18 mouse cellular contexts compared by ENCODE assay signal in the genomic region with DNA sequence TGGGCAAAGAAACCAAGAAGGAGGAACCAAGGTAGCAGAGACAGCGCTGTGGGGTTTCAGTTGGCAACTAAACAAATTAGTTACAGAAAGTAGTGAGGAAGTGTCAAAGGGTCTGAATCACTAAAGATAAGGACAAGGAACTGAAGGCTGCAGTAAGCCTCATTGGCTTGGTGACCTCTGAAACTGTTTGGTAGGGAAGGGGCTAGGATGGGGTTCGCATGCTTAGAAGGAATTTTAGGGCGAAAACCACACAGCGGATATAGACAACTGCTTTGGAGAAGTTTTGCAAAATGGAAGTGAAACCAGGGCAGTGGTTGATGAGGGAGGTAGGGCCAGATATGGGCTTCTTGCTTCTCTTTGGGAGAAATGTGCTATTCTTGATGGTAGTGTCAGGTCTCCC. TPM values are rescaled to one million over a fixed set of nuclear protein-coding genes. Genes with fewer than 3 reads are reported as not detected.
DNase-seq lines count a peak whose midpoint lies in the region; ATAC-seq and TF ChIP-seq lines count a peak whose summit lies in the region.
"Had no signal": no experiment of that assay in that cellular context is flagged by ENCODE, and none has a peak within 500 bp of the region (broad histone marks: within the 10 kb centered on the region; RNA-seq: fewer than 3 reads in every experiment).

No protein-coding gene starts in this region.

- no peak overlapping the region for H3K4me3 ChIP-seq in liver, adult 2 months (ENCODE audit: insufficient read depth, low read depth, low read length)
- H3K4me3 ChIP-seq in liver, embryonic 11.5 days (ENCODE audit: low read depth, low read length), result no peak overlapping the region
- H3K4me3 ChIP-seq: heart, embryonic 15.5 days; hindbrain, embryonic 15.5 days had no signal

- peak; percentile 27 for DNase-seq in liver, adult 2 months (ENCODE audit: extremely low read depth, low read depth, low spot score)
- DNase-seq in liver, embryonic 11.5 days (ENCODE audit: low spot score), result no peak
- peak; percentile 59 to 61 for DNase-seq in B cell, adult 2 months
- peak; percentile 48 for DNase-seq in c-Kit-positive CD71-negative TER-119-negative erythroid progenitor cells, embryonic 14.5 days (ENCODE audit: low read depth)
- no peak for DNase-seq in T-cell, adult 2 months (ENCODE audit: low spot score)
- DNase-seq in thymus, postnatal 36 days, result no peak
- no peak for DNase-seq in testis, postnatal 10 days (ENCODE audit: low spot score)
- DNase-seq: cerebellum, postnatal 14 days; kidney, adult 8-10 months; right cerebral cortex, postnatal 4 days had no signal

- peaks cover 4% of the 10 kb centered on the region; the same call in 1 of the 2 replicates for H3K4me1 ChIP-seq in liver, adult 2 months (ENCODE audit: control insufficient read depth, insufficient read depth, low read length)
- H3K4me1 ChIP-seq in liver, embryonic 11.5 days (replicated peaks; ENCODE audit: control insufficient read depth, insufficient read depth, low read length), result peaks cover 8% of the 10 kb centered on the region; the same call in 1 of the 2 replicates
- H3K4me1 ChIP-seq: heart, embryonic 15.5 days; hindbrain, embryonic 15.5 days had no signal

- H3K79me2 ChIP-seq in liver, adult 2 months (ENCODE audit: control insufficient read depth, insufficient read depth, low read length), result no peaks in the 10 kb centered on the region

- no peak for TF ChIP-seq POLR2A in liver, adult 2 months (IDR thresholded peaks at IDR 0.05; ENCODE audit: extremely low read depth, insufficient read depth, low read length)

- no peak overlapping the region for H3K27ac ChIP-seq in liver, adult 2 months (replicated peaks; ENCODE audit: insufficient read depth, low read depth, low read length)
- no peak overlapping the region for H3K27ac ChIP-seq in liver, embryonic 11.5 days (ENCODE audit: low read depth, low read length)
- H3K27ac ChIP-seq: heart, embryonic 15.5 days; hindbrain, embryonic 15.5 days; liver, embryonic 14.5 days had no signal

- TF ChIP-seq CTCF in liver, adult 2 months (IDR thresholded peaks at IDR 0.05; ENCODE audit: low read depth, low read length), result no peak

- H3K9me3 ChIP-seq in liver, embryonic 11.5 days (ENCODE audit: control insufficient read depth, low read length), result no peaks in the 10 kb centered on the region
- H3K9me3 ChIP-seq: heart, embryonic 15.5 days; hindbrain, embryonic 15.5 days had no signal

- no peak overlapping the region for H3K9ac ChIP-seq in liver, adult 2 months (ENCODE audit: low read depth, low read length)
- no peak overlapping the region for H3K9ac ChIP-seq in liver, embryonic 11.5 days (ENCODE audit: low read depth, low read length)
- H3K9ac ChIP-seq: heart, embryonic 15.5 days; hindbrain, embryonic 15.5 days; liver, embryonic 14.5 days had no signal

- WGBS in liver, adult 2 months, result 79% methylated on average over 4 of the region's 4 CpGs
- 52% methylated on average over 4 of the region's 4 CpGs for WGBS in liver, embryonic 11.5 days

- H3K36me3 ChIP-seq in liver, adult 2 months (ENCODE audit: control insufficient read depth, insufficient read depth, low read length), result no peaks in the 10 kb centered on the region
- no peaks in the 10 kb centered on the region for H3K36me3 ChIP-seq in liver, embryonic 11.5 days (ENCODE audit: control insufficient read depth, insufficient read depth, low read length)
- H3K36me3 ChIP-seq: heart, embryonic 15.5 days; hindbrain, embryonic 15.5 days had no signal

- no peak for ATAC-seq in liver, embryonic 11.5 days (replicated peaks; ENCODE audit: low FRiP score)
- ATAC-seq in megakaryocyte-erythroid progenitor cell, adult 5-6 weeks (replicated peaks; ENCODE audit: low FRiP score, low TSS enrichment, poor library complexity, severe bottlenecking), result peak; percentile 42; the same call in 1 of the 2 replicates
- ATAC-seq: CD4-positive, CD25-positive, alpha-beta regulatory T cell, adult 4 months had no signal

- no peaks in the 10 kb centered on the region for H3K27me3 ChIP-seq in liver, adult 2 months (ENCODE audit: control insufficient read depth, insufficient read depth, low read length)
- H3K27me3 ChIP-seq in liver, embryonic 11.5 days (replicated peaks; ENCODE audit: control insufficient read depth, insufficient read depth, low read length), result no peaks in the 10 kb centered on the region
- H3K27me3 ChIP-seq: heart, embryonic 15.5 days; hindbrain, embryonic 15.5 days had no signal

- H3K4me2 ChIP-seq in liver, embryonic 11.5 days, result no peak overlapping the region
- H3K4me2 ChIP-seq: heart, embryonic 15.5 days; hindbrain, embryonic 15.5 days; midbrain, embryonic 11.5 days had no signal

RNA-seq across cellular contexts. Expression of gene Itgam, which starts 13.6 kb away (rescaled TPM):
- total RNA-seq in liver, adult 2 months (2014; rRNA removed), result 0.60 and 0.65 TPM in 2 replicates
- 0.29 and 0.83 TPM in 2 replicates for polyA plus RNA-seq in liver, adult 2 months (2012; rRNA removed)
- polyA plus RNA-seq in liver, embryonic 11.5 days (2014; fragmentation: Nextera tagmentation; extraction: Ambion mirVana), result 1.8 and 1.9 TPM in 2 replicates
- 3.2 TPM in 1 of 2 replicates, not detected in the other for total RNA-seq in megakaryocyte-erythroid progenitor cell, adult 5-6 weeks (2014; fragmentation: Nextera tagmentation)
- 0.95 and 2.3 TPM in 2 replicates for total RNA-seq in megakaryocyte-erythroid progenitor cell, adult 5-6 weeks (2017)

RNA-seq across cellular contexts. Expression of gene Gm49368, which starts 13.7 kb away (rescaled TPM):
- total RNA-seq in liver, adult 2 months (2014; rRNA removed), result not detected in 2 replicates
- polyA plus RNA-seq in liver, adult 2 months (2012; rRNA removed), result 0.09 TPM in 1 of 2 replicates, not detected in the other
- not detected in 2 replicates for polyA plus RNA-seq in liver, embryonic 11.5 days (2014; fragmentation: Nextera tagmentation; extraction: Ambion mirVana)
- total RNA-seq in megakaryocyte-erythroid progenitor cell, adult 5-6 weeks (2014; fragmentation: Nextera tagmentation), result not detected in 2 replicates
- total RNA-seq in megakaryocyte-erythroid progenitor cell, adult 5-6 weeks (2017), result not detected in 2 replicates
- polyA plus RNA-seq: CD4-positive, CD25-positive, alpha-beta regulatory T cell, adult 4 months; embryonic facial prominence, embryonic 11.5 days; gonadal fat pad, adult 2 months; heart, embryonic 15.5 days; hindbrain, embryonic 15.5 days; midbrain, embryonic 11.5 days had no signal

RNA-seq across cellular contexts. Expression of gene Trim72, which starts 45.1 kb away (rescaled TPM):
- 0.28 TPM in 1 of 2 replicates, not detected in the other for total RNA-seq in liver, adult 2 months (2014; rRNA removed)
- 0.15 and 0.19 TPM in 2 replicates for polyA plus RNA-seq in liver, adult 2 months (2012; rRNA removed)
- polyA plus RNA-seq in liver, embryonic 11.5 days (2014; fragmentation: Nextera tagmentation; extraction: Ambion mirVana), result not detected in 2 replicates
- not detected in 2 replicates for total RNA-seq in megakaryocyte-erythroid progenitor cell, adult 5-6 weeks (2014; fragmentation: Nextera tagmentation)
- total RNA-seq in megakaryocyte-erythroid progenitor cell, adult 5-6 weeks (2017), result 0.52 TPM in 1 of 2 replicates, not detected in the other
- polyA plus RNA-seq: CD4-positive, CD25-positive, alpha-beta regulatory T cell, adult 4 months; hindbrain, embryonic 15.5 days had no signal

RNA-seq across cellular contexts. Expression of gene Pycard, which starts 55.2 kb away (rescaled TPM):
- 1.5 and 2.8 TPM in 2 replicates for total RNA-seq in liver, adult 2 months (2014; rRNA removed)
- 4.5 and 5.0 TPM in 2 replicates for polyA plus RNA-seq in liver, adult 2 months (2012; rRNA removed)
- 46.3 and 51.1 TPM in 2 replicates for polyA plus RNA-seq in liver, embryonic 11.5 days (2014; fragmentation: Nextera tagmentation; extraction: Ambion mirVana)
- 41.8 and 56.1 TPM in 2 replicates for total RNA-seq in megakaryocyte-erythroid progenitor cell, adult 5-6 weeks (2014; fragmentation: Nextera tagmentation)
- 10.2 and 10.6 TPM in 2 replicates for total RNA-seq in megakaryocyte-erythroid progenitor cell, adult 5-6 weeks (2017)

Comparison
In these comparisons a context has a peak if more than half of its experiments do, and no peak if none do; other contexts are left out.
1. DNase-seq: peak in liver, adult 2 months (single experiment), B cell, adult 2 months (2 of 2) and c-Kit-positive CD71-negative TER-119-negative erythroid progenitor cells, embryonic 14.5 days (single experiment); none in liver, embryonic 11.5 days (single experiment), T-cell, adult 2 months (single experiment), thymus, postnatal 36 days (0 of 2) and testis, postnatal 10 days (single experiment).